Mouse (Mus musculus) cortical plate, adult 2 months (tissue): ENCODE measurements at regions not wholly inside any gene's neighbourhood (a gene's known extent, or its start where the extent isn't known, plus 50 kb on each side); places are given as distances from the start of the nearest gene placed in this dataset.

ENCODE experiments used
- CTCF ChIP-seq: fragments of 200-500 bp; IDR thresholded peaks from 2 replicates; pipeline ENCODE4 v1.5.1; 2011; ENCODE audit warnings: mild to moderate bottlenecking, control low read depth, low read length; ENCODE audit not compliant: insufficient read depth; ENCODE audit errors: extremely low read depth
- POLR2A ChIP-seq: fragments of 200-500 bp; IDR thresholded peaks from 2 replicates; pipeline ENCODE4 v1.6.1; 2011; ENCODE audit warnings: mild to moderate bottlenecking, low read length, control low read depth; ENCODE audit not compliant: insufficient read depth; ENCODE audit errors: extremely low read depth

DNA sequence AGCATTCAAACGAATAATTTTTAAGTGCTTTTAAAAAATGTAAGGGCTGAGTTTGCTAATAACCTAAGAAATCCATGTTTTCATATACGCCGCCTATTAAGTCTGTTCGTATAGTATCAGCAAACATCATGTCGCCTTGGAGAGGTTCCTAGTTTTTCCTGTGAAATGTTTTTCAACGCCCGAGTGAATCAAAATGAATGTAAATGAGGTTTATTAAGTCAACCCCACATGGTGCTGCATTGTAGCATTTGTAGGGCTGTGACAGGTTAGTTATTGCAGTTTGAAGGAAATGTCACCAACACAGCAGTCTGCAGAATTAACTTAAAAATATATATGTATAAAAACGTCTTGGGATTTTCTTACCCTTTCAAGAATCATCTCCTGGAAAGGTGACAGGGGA lies 369.3 kb downstream of the Gm45692 start:
- TF ChIP-seq CTCF (no peak), POLR2A (no peak)
